Mouse (Mus musculus) stomach, embryonic 16.5 days (tissue): ENCODE data around the gene Vegfb. TPM values are rescaled to one million over a fixed set of nuclear protein-coding genes. Genes with fewer than 3 reads are reported as not detected.

Experiments used
- ATAC-seq: fragments of 200-750 bp; cut with Nextera tagmentation; 2 replicates; pipeline ENCODE4 v1.8.0; 2017; ENCODE audit warnings: moderate number of reproducible peaks, moderate TSS enrichment; ENCODE audit not compliant: insufficient read depth, low FRiP score
- H3K27ac ChIP-seq: fragments of 300-500 bp; sonication (generic); 2 replicates; pipeline ENCODE4 v1.5.1; 2014; ENCODE audit warnings: low read length
- H3K27me3 ChIP-seq: fragments of 300-500 bp; sonication (generic); 2 replicates; pipeline ENCODE4 v1.6.1; 2014; ENCODE audit warnings: low read length, control low read depth, mixed read lengths; ENCODE audit not compliant: control insufficient read depth, insufficient read depth
- H3K36me3 ChIP-seq: fragments of 300-500 bp; sonication (generic); 2 replicates; pipeline ENCODE4 v1.6.1; 2014; ENCODE audit warnings: low read length; ENCODE audit not compliant: control insufficient read depth, insufficient read depth
- H3K4me1 ChIP-seq: fragments of 300-500 bp; sonication (generic); 2 replicates; pipeline ENCODE4 v1.6.1; 2014; ENCODE audit warnings: low read length, control low read depth, mixed read lengths; ENCODE audit not compliant: control insufficient read depth, insufficient read depth
- H3K4me2 ChIP-seq: fragments of 300-500 bp; sonication (generic); 2 replicates; pipeline ENCODE4 v1.6.1; 2014; ENCODE audit warnings: low read depth, low read length, mixed read lengths
- H3K4me3 ChIP-seq: fragments of 300-500 bp; sonication (generic); replicated peaks from 2 replicates; pipeline ENCODE4 v1.5.1; 2014; ENCODE audit warnings: mild to moderate bottlenecking, low read length
- H3K9ac ChIP-seq: fragments of 300-500 bp; sonication (generic); 2 replicates; pipeline ENCODE4 v1.6.1; 2014; ENCODE audit warnings: low read length
- H3K9me3 ChIP-seq: fragments of 300-500 bp; sonication (generic); replicated peaks from 2 replicates; pipeline ENCODE4 v1.6.1; 2016; ENCODE audit warnings: low read length, control low read depth; ENCODE audit not compliant: control insufficient read depth
- WGBS: fragments of 180-500 bp; shearing (Covaris S2); extraction: QIAGEN DNeasy Blood & Tissue Kit; methylation state at CpG from one replicate; pipeline ENCODE4 v1.1.7; 2014; 5-methylcytosine and 5-hydroxymethylcytosine counted together
- polyA plus RNA-seq: library from polyadenylated mRNA; unstranded; fragments of >200 nt; fragmentation: Nextera tagmentation; extraction: Ambion mirVana; gene quantifications from 2 replicates; pipeline ENCODE4 v1.2.1, GENCODE M21; 2015

Gene Vegfb
- polyA plus RNA-seq, 1 experiment from 2014 or later: 19.7 TPM

GRCm38 (mm10) chr19:7013984-7014383 lies 26.5 kb upstream of the Vegfb start:
- Histone ChIP-seq H3K27me3 (no peaks in the 10 kb centered on the region), H3K9ac (no peak overlapping the region), H3K4me1 (no peaks in the 10 kb centered on the region), H3K4me3 (no peak overlapping the region), H3K4me2 (no peak overlapping the region), H3K9me3 (no peaks in the 10 kb centered on the region), H3K27ac (no peak overlapping the region), H3K36me3 (no peaks in the 10 kb centered on the region)
- 82% methylated on average over 9 of the region's 9 CpGs for WGBS
- no peak for ATAC-seq

GRCm38 (mm10) chr19:7012426-7012825 lies 25.0 kb upstream of the Vegfb start:
- 62% methylated on average over 4 of the region's 4 CpGs for WGBS
- ATAC-seq: peak; percentile 58; the same call in 1 of the 2 replicates
- H3K9me3 ChIP-seq: no peaks in the 10 kb centered on the region
- no peak overlapping the region for H3K4me3 ChIP-seq
- no peaks in the 10 kb centered on the region for H3K27me3 ChIP-seq
- no peak overlapping the region for H3K27ac ChIP-seq
- H3K36me3 ChIP-seq: no peaks in the 10 kb centered on the region
- H3K4me2 ChIP-seq: no peak overlapping the region
- H3K4me1 ChIP-seq: no peaks in the 10 kb centered on the region
- H3K9ac ChIP-seq: no peak overlapping the region

GRCm38 (mm10) chr19:7006892-7007593 lies 19.6 kb upstream of the Vegfb start:
- H3K4me3 ChIP-seq: no peak overlapping the region
- no peak overlapping the region for H3K4me2 ChIP-seq
- 0 out of 2 replicates have a peak, but pooled peaks have one; percentile 29 for ATAC-seq
- no peaks in the 10 kb centered on the region for H3K27me3 ChIP-seq
- no peaks in the 10 kb centered on the region for H3K36me3 ChIP-seq
- no peak overlapping the region for H3K9ac ChIP-seq
- H3K27ac ChIP-seq: peak overlapping the region; percentile 85
- H3K4me1 ChIP-seq: peaks cover 4% of the 10 kb centered on the region; the same call in 1 of the 2 replicates
- 65% methylated on average over 9 of the region's 9 CpGs for WGBS
- no peaks in the 10 kb centered on the region for H3K9me3 ChIP-seq

GRCm38 (mm10) chr19:6999360-7000063 lies 12.1 kb upstream of the Vegfb start:
- Histone ChIP-seq H3K27ac (no peak overlapping the region), H3K36me3 (peaks cover 17% of the 10 kb centered on the region; the same call in 1 of the 2 replicates), H3K4me1 (peaks cover 20% of the 10 kb centered on the region), H3K9ac (no peak overlapping the region), H3K4me3 (no peak overlapping the region), H3K27me3 (no peaks in the 10 kb centered on the region), H3K9me3 (no peaks in the 10 kb centered on the region), H3K4me2 (no peak overlapping the region)
- ATAC-seq: no peak
- WGBS: 92% methylated on average over 19 of the region's 19 CpGs

GRCm38 (mm10) chr19:6997721-6998290 lies 10.4 kb upstream of the Vegfb start:
- Histone ChIP-seq H3K27me3 (no peaks in the 10 kb centered on the region), H3K9ac (no peak overlapping the region), H3K4me2 (no peak overlapping the region), H3K36me3 (peaks cover 17% of the 10 kb centered on the region; the same call in 1 of the 2 replicates), H3K4me1 (peaks cover 26% of the 10 kb centered on the region), H3K9me3 (no peaks in the 10 kb centered on the region), H3K4me3 (no peak overlapping the region), H3K27ac (no peak overlapping the region)
- ATAC-seq: no peak
- WGBS: 79% methylated on average over 9 of the region's 9 CpGs

GRCm38 (mm10) chr19:6996006-6996405 lies 8.6 kb upstream of the Vegfb start, which contains the start of the genes Nudt22 and Trpt1:
TSS of gene Nudt22 (minus strand) at chr19:6996117.
TSS of gene Trpt1 (plus strand) at chr19:6996131.
- WGBS: under 1% methylated on average over 24 of the region's 24 CpGs
- Histone ChIP-seq H3K4me3 (peak within 1 kb of the TSS; percentile 70), H3K27me3 (no peaks in the 10 kb centered on the region), H3K36me3 (peaks cover 17% of the 10 kb centered on the region; the same call in 1 of the 2 replicates), H3K27ac (peak within 1 kb of the TSS; percentile 50; the same call in 1 of the 2 replicates), H3K9me3 (no peaks in the 10 kb centered on the region), H3K4me2 (peak within 1 kb of the TSS; percentile 90), H3K9ac (peak within 1 kb of the TSS; percentile 89), H3K4me1 (peaks cover 30% of the 10 kb centered on the region)
- peak; percentile 74 for ATAC-seq

- Histone ChIP-seq H3K9me3 (no peaks in the 10 kb centered on the region), H3K27me3 (no peaks in the 10 kb centered on the region), H3K27ac (0 out of 2 replicates have a peak overlapping the region, but pooled peaks have one; percentile 18), H3K4me2 (peak overlapping the region; percentile 90), H3K36me3 (peaks cover 16% of the 10 kb centered on the region; the same call in 1 of the 2 replicates), H3K4me3 (peak overlapping the region; percentile 70), H3K9ac (peak overlapping the region; percentile 89), H3K4me1 (peaks cover 30% of the 10 kb centered on the region)
- no peak for ATAC-seq
- 41% methylated on average over 21 of the region's 21 CpGs for WGBS
Measured at GRCm38 (mm10) chr19:6995255-6995991, 8.0 kb upstream of the Vegfb start.

GRCm38 (mm10) chr19:6994489-6994888 lies 7.0 kb upstream of the Vegfb start:
- Histone ChIP-seq H3K36me3 (peaks cover 7% of the 10 kb centered on the region; the same call in 1 of the 2 replicates), H3K27ac (no peak overlapping the region), H3K4me1 (peaks cover 30% of the 10 kb centered on the region), H3K4me3 (peak overlapping the region; percentile 70; the same call in 1 of the 2 replicates), H3K27me3 (no peaks in the 10 kb centered on the region), H3K9ac (peak overlapping the region; percentile 89), H3K9me3 (no peaks in the 10 kb centered on the region), H3K4me2 (0 out of 2 replicates have a peak overlapping the region, but pooled peaks have one; percentile 90)
- WGBS: 87% methylated on average over 8 of the region's 8 CpGs
- no peak for ATAC-seq
